Mouse (Mus musculus): ENCODE measurements around the gene Pmm1. TPM values are rescaled to one million over a fixed set of nuclear protein-coding genes. Genes with fewer than 3 reads are reported as not detected.

Pmm1 gene
- polyA plus RNA-seq, 1 experiment from 2014 or later: 22.6 TPM

DNA sequence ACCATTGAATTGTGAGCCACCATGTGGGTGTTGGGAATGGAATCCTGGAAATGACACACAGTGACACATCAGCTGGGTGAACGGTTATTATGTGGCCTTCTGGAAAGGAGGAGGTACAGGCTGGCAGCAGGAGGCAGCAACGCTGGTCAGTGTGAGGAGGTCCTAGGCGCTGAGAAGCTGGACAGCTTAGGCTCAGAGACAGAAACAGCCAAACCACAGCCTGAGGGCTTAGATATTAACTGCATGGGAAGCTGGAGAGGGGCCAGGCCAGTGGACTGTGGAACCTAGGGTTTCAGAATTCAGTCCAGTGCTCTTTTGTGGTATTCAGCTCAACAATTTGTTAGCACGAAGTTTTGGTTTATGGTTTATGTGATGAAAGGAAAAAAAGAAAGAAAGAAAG, 33.0 kb downstream of the Pmm1 start:
- H3K4me2 ChIP-seq: no peak overlapping the region
- no peak overlapping the region for H3K27ac ChIP-seq (ENCODE audit: low read depth, low read length)
- ATAC-seq (replicated peaks; ENCODE audit: insufficient number of reproducible peaks, low FRiP score, low TSS enrichment): no peak
- no peak overlapping the region for H3K9ac ChIP-seq (ENCODE audit: low read depth, low read length)
- peaks cover 14% of the 10 kb centered on the region for H3K4me1 ChIP-seq (ENCODE audit: control insufficient read depth, insufficient read depth, low read length)
- no peaks in the 10 kb centered on the region for H3K9me3 ChIP-seq (replicated peaks; ENCODE audit: control insufficient read depth, low read length)
- 60% methylated on average over 4 of the region's 4 CpGs for WGBS (ENCODE audit: insufficient replicate concordance)
- no peak overlapping the region for H3K4me3 ChIP-seq (ENCODE audit: low read depth, low read length)
- H3K36me3 ChIP-seq (ENCODE audit: control insufficient read depth, insufficient read depth, low read length): no peaks in the 10 kb centered on the region
- H3K27me3 ChIP-seq (ENCODE audit: control insufficient read depth, insufficient read depth, low read length): no peaks in the 10 kb centered on the region

DNA sequence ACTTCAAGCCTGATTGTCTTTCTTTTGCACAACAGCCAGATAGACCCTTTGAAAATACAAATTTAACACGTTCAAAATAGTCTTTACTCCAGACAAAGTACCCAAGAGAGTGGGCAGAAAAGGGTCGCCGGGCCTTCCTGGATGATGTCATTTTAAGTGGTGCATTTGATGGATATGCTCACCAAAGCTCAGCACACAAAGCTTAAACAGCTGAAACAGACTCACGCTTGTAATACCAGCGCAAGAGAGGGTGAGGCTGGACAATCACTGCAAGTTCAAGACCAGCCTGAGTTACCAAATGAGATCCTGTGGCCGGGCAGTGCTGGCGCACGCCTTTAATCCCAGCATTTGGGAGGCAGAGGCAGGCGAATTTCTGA, 34.3 kb downstream of the Pmm1 start:
- Histone ChIP-seq H3K27ac (ENCODE audit: low read depth, low read length) (no peak overlapping the region), H3K9me3 (replicated peaks; ENCODE audit: control insufficient read depth, low read length) (no peaks in the 10 kb centered on the region), H3K4me2 (peak overlapping the region; percentile 94), H3K4me1 (ENCODE audit: control insufficient read depth, insufficient read depth, low read length) (peaks cover 14% of the 10 kb centered on the region), H3K27me3 (ENCODE audit: control insufficient read depth, insufficient read depth, low read length) (no peaks in the 10 kb centered on the region), H3K36me3 (ENCODE audit: control insufficient read depth, insufficient read depth, low read length) (no peaks in the 10 kb centered on the region), H3K9ac (ENCODE audit: low read depth, low read length) (no peak overlapping the region), H3K4me3 (ENCODE audit: low read depth, low read length) (peak overlapping the region; percentile 15; the same call in 1 of the 2 replicates)
- 37% methylated on average over 9 of the region's 9 CpGs for WGBS (ENCODE audit: insufficient replicate concordance)
- no peak for ATAC-seq (replicated peaks; ENCODE audit: insufficient number of reproducible peaks, low FRiP score, low TSS enrichment)

DNA sequence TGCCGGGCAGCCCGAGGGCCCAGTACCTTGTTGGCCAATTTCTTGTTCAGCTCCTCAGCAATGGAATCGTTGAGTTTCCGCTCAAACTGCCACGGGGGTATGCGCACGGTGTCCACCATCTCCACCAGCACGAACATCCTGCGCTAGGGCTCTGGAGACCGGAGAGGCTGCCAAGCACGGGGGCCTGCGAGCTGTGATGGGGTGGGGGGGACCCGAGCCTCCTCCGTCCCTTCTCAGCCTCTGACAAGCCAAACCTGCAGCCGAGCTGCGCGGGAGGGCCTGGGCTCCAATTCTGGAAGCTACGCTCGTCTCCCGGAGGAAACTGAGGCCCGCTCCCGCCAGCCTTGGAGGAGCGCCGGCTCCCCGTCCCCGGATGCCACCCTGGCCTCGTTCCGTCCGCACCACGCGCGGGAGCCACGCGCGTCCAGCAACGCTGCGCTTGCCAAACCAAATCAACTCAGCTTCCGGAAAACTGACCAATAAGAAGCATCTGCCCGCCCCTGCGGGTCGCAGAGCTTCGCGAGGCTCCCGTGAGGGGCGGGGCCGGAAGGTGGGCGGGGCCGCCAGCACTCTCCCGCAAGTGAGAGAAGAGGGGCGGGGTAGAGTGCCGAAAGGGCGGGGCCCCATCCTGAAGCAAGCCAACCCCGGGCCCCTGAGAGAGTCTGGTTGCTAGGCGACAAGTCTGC, 34.8 kb downstream of the Pmm1 start, which contains the start of gene Polr3h:
TSS of gene Polr3h (minus strand) at position 481 of the 686 bp plus-strand sequence.
- WGBS (ENCODE audit: insufficient replicate concordance): under 1% methylated on average over 52 of the region's 54 CpGs
- H3K27ac ChIP-seq (ENCODE audit: low read depth, low read length): peak within 1 kb of the TSS; percentile 1; the same call in 1 of the 2 replicates
- peak within 1 kb of the TSS; percentile 83 for H3K9ac ChIP-seq (ENCODE audit: low read depth, low read length)
- ATAC-seq (replicated peaks; ENCODE audit: insufficient number of reproducible peaks, low FRiP score, low TSS enrichment): peak; percentile 93
- H3K9me3 ChIP-seq (replicated peaks; ENCODE audit: control insufficient read depth, low read length): no peaks in the 10 kb centered on the region
- peak within 1 kb of the TSS; percentile 94 for H3K4me2 ChIP-seq
- peaks cover 14% of the 10 kb centered on the region for H3K4me1 ChIP-seq (ENCODE audit: control insufficient read depth, insufficient read depth, low read length)
- no peaks in the 10 kb centered on the region for H3K27me3 ChIP-seq (ENCODE audit: control insufficient read depth, insufficient read depth, low read length)
- H3K36me3 ChIP-seq (ENCODE audit: control insufficient read depth, insufficient read depth, low read length): no peaks in the 10 kb centered on the region
- H3K4me3 ChIP-seq (ENCODE audit: low read depth, low read length): peak within 1 kb of the TSS; percentile 85

DNA sequence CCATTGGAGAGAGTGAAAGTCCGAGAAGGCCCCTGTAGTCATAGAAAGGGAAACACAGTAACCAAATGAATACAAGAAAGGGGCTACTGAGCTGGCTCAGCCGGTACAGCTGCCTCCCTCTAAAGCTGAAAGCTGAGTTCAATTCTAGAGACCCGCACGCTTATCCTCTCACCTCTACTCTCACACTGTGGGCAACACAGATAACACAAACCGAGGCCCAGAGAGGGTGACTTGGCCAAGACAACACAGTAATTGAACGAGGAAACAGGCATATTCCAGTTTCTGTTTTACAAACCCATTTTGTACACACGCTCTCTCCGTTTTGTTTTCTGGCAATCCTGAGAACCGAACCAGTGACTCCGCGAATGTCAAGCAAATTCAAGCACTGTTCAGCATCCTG, 35.8 kb downstream of the Pmm1 start:
- no peak for ATAC-seq (replicated peaks; ENCODE audit: insufficient number of reproducible peaks, low FRiP score, low TSS enrichment)
- Histone ChIP-seq H3K9me3 (replicated peaks; ENCODE audit: control insufficient read depth, low read length) (no peaks in the 10 kb centered on the region), H3K27ac (ENCODE audit: low read depth, low read length) (no peak overlapping the region), H3K4me1 (ENCODE audit: control insufficient read depth, insufficient read depth, low read length) (peaks cover 14% of the 10 kb centered on the region), H3K27me3 (ENCODE audit: control insufficient read depth, insufficient read depth, low read length) (no peaks in the 10 kb centered on the region), H3K4me3 (ENCODE audit: low read depth, low read length) (peak overlapping the region; percentile 85), H3K36me3 (ENCODE audit: control insufficient read depth, insufficient read depth, low read length) (no peaks in the 10 kb centered on the region), H3K4me2 (peak overlapping the region; percentile 94), H3K9ac (ENCODE audit: low read depth, low read length) (peak overlapping the region; percentile 83; the same call in 1 of the 2 replicates)
- WGBS (ENCODE audit: insufficient replicate concordance): 73% methylated on average over 11 of the region's 11 CpGs

- Histone ChIP-seq H3K9me3 (replicated peaks; ENCODE audit: control insufficient read depth, low read length) (no peaks in the 10 kb centered on the region), H3K27ac (ENCODE audit: low read depth, low read length) (no peak overlapping the region), H3K27me3 (ENCODE audit: control insufficient read depth, insufficient read depth, low read length) (no peaks in the 10 kb centered on the region), H3K4me1 (ENCODE audit: control insufficient read depth, insufficient read depth, low read length) (peaks cover 12% of the 10 kb centered on the region), H3K9ac (ENCODE audit: low read depth, low read length) (no peak overlapping the region), H3K4me2 (no peak overlapping the region), H3K36me3 (ENCODE audit: control insufficient read depth, insufficient read depth, low read length) (no peaks in the 10 kb centered on the region; the same call in 1 of the 2 replicates), H3K4me3 (ENCODE audit: low read depth, low read length) (no peak overlapping the region)
- 71% methylated on average over 5 of the region's 5 CpGs for WGBS (ENCODE audit: insufficient replicate concordance)
- no peak for ATAC-seq (replicated peaks; ENCODE audit: insufficient number of reproducible peaks, low FRiP score, low TSS enrichment)
Observed at GRCm38 (mm10) chr15:81921255-81921654, 39.5 kb downstream of the Pmm1 start.

DNA sequence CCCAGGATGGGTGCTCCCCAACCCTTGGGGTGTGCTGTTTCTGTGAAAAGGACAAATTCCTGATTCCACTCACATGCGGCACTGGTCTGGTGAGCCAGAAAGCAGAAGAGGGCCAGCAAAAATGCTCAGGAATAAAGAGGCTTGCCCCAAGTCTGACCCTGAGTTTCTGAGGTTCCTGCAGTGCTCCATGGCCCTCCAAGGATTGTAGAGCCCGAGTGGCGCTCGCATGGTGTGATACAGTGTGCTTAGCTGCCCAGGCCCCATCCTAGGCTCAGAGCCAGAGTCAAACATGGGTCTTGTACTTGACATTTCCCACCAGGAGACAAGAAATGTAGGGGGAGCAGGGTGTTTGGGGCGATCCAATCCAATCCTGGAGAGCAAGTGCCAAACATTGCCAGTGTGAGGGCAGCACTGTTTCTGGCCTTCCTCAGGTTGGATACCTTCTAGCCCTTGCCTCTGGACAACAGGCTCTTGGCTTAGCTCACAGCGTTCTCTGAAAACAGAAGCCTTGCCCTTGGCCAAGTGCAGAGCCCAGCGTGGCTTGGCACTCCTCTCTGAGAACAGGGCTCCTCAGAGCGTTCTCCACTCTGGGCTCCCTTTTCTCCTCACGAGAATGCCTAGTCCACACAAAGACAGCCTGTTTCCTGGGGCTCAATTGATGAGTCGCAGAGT, 40.0 kb downstream of the Pmm1 start:
- Histone ChIP-seq H3K27ac (ENCODE audit: low read depth, low read length) (no peak overlapping the region), H3K4me1 (ENCODE audit: control insufficient read depth, insufficient read depth, low read length) (peaks cover 10% of the 10 kb centered on the region), H3K36me3 (ENCODE audit: control insufficient read depth, insufficient read depth, low read length) (peaks cover 6% of the 10 kb centered on the region; the same call in 1 of the 2 replicates), H3K4me3 (ENCODE audit: low read depth, low read length) (no peak overlapping the region), H3K9ac (ENCODE audit: low read depth, low read length) (no peak overlapping the region), H3K9me3 (replicated peaks; ENCODE audit: control insufficient read depth, low read length) (no peaks in the 10 kb centered on the region), H3K4me2 (no peak overlapping the region), H3K27me3 (ENCODE audit: control insufficient read depth, insufficient read depth, low read length) (no peaks in the 10 kb centered on the region)
- ATAC-seq (replicated peaks; ENCODE audit: insufficient number of reproducible peaks, low FRiP score, low TSS enrichment): no peak
- 85% methylated on average over 10 of the region's 10 CpGs for WGBS (ENCODE audit: insufficient replicate concordance)

GRCm38 (mm10) chr15:81919062-81919461, 41.7 kb downstream of the Pmm1 start:
- no peaks in the 10 kb centered on the region for H3K9me3 ChIP-seq (replicated peaks; ENCODE audit: control insufficient read depth, low read length)
- no peak overlapping the region for H3K9ac ChIP-seq (ENCODE audit: low read depth, low read length)
- H3K4me2 ChIP-seq: no peak overlapping the region
- no peaks in the 10 kb centered on the region for H3K4me1 ChIP-seq (ENCODE audit: control insufficient read depth, insufficient read depth, low read length)
- no peak overlapping the region for H3K4me3 ChIP-seq (ENCODE audit: low read depth, low read length)
- H3K36me3 ChIP-seq (ENCODE audit: control insufficient read depth, insufficient read depth, low read length): peaks cover 17% of the 10 kb centered on the region
- H3K27ac ChIP-seq (ENCODE audit: low read depth, low read length): no peak overlapping the region
- WGBS (ENCODE audit: insufficient replicate concordance): 73% methylated on average over 5 of the region's 5 CpGs
- ATAC-seq (replicated peaks; ENCODE audit: insufficient number of reproducible peaks, low FRiP score, low TSS enrichment): no peak
- no peaks in the 10 kb centered on the region for H3K27me3 ChIP-seq (ENCODE audit: control insufficient read depth, insufficient read depth, low read length)

DNA sequence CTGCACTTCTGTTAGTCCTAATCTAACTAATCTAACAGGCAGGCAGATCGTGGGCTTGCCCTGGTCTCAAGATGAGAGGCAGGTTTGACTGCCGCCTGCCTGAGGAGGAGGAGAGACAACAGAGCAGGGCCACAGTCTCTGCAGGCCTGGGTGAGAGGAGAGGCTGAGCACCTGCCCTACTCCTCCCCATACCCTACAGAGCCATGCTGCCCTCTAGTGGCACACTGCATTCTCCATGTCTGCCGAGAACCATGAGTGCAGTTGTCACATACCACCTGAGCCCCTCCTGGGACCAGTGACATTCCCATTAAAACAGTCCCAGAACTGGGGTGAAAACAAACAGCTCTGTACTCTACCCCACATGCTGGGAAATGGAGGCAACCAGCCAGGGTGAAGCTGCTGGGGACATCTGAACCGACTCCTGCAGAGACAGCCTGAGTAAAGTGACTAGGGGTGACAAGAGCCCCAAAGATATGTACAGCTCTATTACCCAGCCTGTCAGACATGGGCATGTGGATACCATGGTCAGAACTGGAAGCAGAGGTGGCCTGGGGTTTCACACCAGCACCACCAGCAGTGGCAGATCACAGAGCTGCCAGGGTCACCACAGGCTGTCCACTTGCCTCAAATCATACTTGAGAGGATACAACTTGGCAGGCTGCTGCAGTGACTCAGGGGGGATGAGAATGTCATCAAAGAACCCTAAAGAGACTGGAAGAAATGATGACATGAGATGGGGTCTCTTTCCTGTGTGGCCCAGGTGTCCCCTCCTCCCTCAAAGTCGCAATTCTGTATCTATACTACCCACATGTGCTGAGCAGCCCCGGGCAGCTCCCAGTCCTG, 42.9 kb downstream of the Pmm1 start:
- Histone ChIP-seq H3K4me3 (ENCODE audit: low read depth, low read length) (no peak overlapping the region), H3K27me3 (ENCODE audit: control insufficient read depth, insufficient read depth, low read length) (no peaks in the 10 kb centered on the region), H3K27ac (ENCODE audit: low read depth, low read length) (no peak overlapping the region), H3K9me3 (replicated peaks; ENCODE audit: control insufficient read depth, low read length) (no peaks in the 10 kb centered on the region), H3K4me2 (no peak overlapping the region), H3K4me1 (ENCODE audit: control insufficient read depth, insufficient read depth, low read length) (no peaks in the 10 kb centered on the region), H3K36me3 (ENCODE audit: control insufficient read depth, insufficient read depth, low read length) (peaks cover 29% of the 10 kb centered on the region), H3K9ac (ENCODE audit: low read depth, low read length) (no peak overlapping the region)
- 0 out of 2 replicates have a peak, but pooled peaks have one; percentile 37 for ATAC-seq (replicated peaks; ENCODE audit: insufficient number of reproducible peaks, low FRiP score, low TSS enrichment)
- 62% methylated on average over 6 of the region's 6 CpGs for WGBS (ENCODE audit: insufficient replicate concordance)
